Mouse (Mus musculus) lung, embryonic 14.5 days (tissue): Measurements from ENCODE around the gene Scfd2. TPM values are rescaled to one million over a fixed set of nuclear protein-coding genes. Genes with fewer than 3 reads are reported as not detected.
A peak's percentile ranks its signal among the peaks of the same experiment; 100 is the strongest.

Source experiments
- ATAC-seq: fragments of 200-750 bp; cut with Nextera tagmentation; 2 replicates; pipeline ENCODE4 v1.8.0; 2017; ENCODE audit warnings: mild to moderate bottlenecking, moderate TSS enrichment, moderate library complexity; ENCODE audit not compliant: insufficient read depth
- DNase-seq: peaks from one replicate; pipeline ENCODE4 v3.0.0-alpha.2; 2015
- H3K27ac ChIP-seq: fragments of 300-500 bp; sonication (generic); 2 replicates; pipeline ENCODE4 v1.5.1; 2014; ENCODE audit warnings: low read depth, mild to moderate bottlenecking, moderate library complexity
- H3K27me3 ChIP-seq: fragments of 300-500 bp; sonication (generic); 2 replicates; pipeline ENCODE4 v1.6.1; 2014; ENCODE audit warnings: low read length, control low read depth; ENCODE audit not compliant: insufficient read depth
- H3K36me3 ChIP-seq: fragments of 300-500 bp; sonication (generic); 2 replicates; pipeline ENCODE4 v1.6.1; 2014; ENCODE audit warnings: control low read depth; ENCODE audit not compliant: insufficient read depth
- H3K4me1 ChIP-seq: fragments of 300-500 bp; sonication (generic); 2 replicates; pipeline ENCODE4 v1.6.1; 2014; ENCODE audit warnings: antibody characterized with exemption, control low read depth; ENCODE audit not compliant: insufficient read depth
- H3K4me2 ChIP-seq: fragments of 300-500 bp; sonication (generic); 2 replicates; pipeline ENCODE4 v1.6.1; 2014; ENCODE audit warnings: mild to moderate bottlenecking
- H3K4me3 ChIP-seq: fragments of 300-500 bp; sonication (generic); 2 replicates; pipeline ENCODE4 v1.5.1; 2014; ENCODE audit warnings: low read depth, low read length
- H3K9ac ChIP-seq: fragments of 300-500 bp; sonication (generic); 2 replicates; pipeline ENCODE4 v1.6.1; 2014
- H3K9me3 ChIP-seq: fragments of 300-500 bp; sonication (generic); 2 replicates; pipeline ENCODE4 v1.6.1; 2016; ENCODE audit warnings: low read depth, low read length, control low read depth
- CTCF ChIP-seq: IDR thresholded peaks from 2 replicates; pipeline ENCODE4 v1.5.1; 2016; ENCODE audit warnings: antibody characterized with exemption, low read depth
- WGBS: fragments of 180-500 bp; shearing (Covaris S2); extraction: QIAGEN DNeasy Blood & Tissue Kit; methylation state at CpG from one replicate; pipeline ENCODE4 v1.1.7; 2014; 5-methylcytosine and 5-hydroxymethylcytosine counted together
- polyA plus RNA-seq: library from polyadenylated mRNA; unstranded; fragments of >200 nt; fragmentation: Nextera tagmentation; extraction: Ambion mirVana; gene quantifications from 2 replicates; pipeline ENCODE4 v1.2.1, GENCODE M21; 2014

Scfd2 gene
- polyA plus RNA-seq, 1 experiment from 2014 or later = 17.8 TPM

GRCm38 (mm10) chr5:74286301-74286700 is 245.3 kb downstream of the Scfd2 start:
- H3K4me2 ChIP-seq = no peak overlapping the region
- DNase-seq (no peak), ATAC-seq (no peak)
- H3K9ac ChIP-seq = no peak overlapping the region
- 58% methylated on average over 4 of the region's 4 CpGs for WGBS
- peaks cover 9% of the 10 kb centered on the region; the same call in 1 of the 2 replicates for H3K4me1 ChIP-seq
- H3K4me3 ChIP-seq = no peak overlapping the region
- H3K27ac ChIP-seq = no peak overlapping the region
- no peaks in the 10 kb centered on the region for H3K27me3 ChIP-seq
- no peaks in the 10 kb centered on the region for H3K36me3 ChIP-seq
- no peaks in the 10 kb centered on the region for H3K9me3 ChIP-seq
- no peak for TF ChIP-seq CTCF

- Histone ChIP-seq H3K9ac (no peak overlapping the region), H3K9me3 (no peaks in the 10 kb centered on the region), H3K4me3 (no peak overlapping the region), H3K4me1 (peaks cover 12% of the 10 kb centered on the region; the same call in 1 of the 2 replicates), H3K36me3 (no peaks in the 10 kb centered on the region), H3K27ac (no peak overlapping the region), H3K4me2 (no peak overlapping the region), H3K27me3 (no peaks in the 10 kb centered on the region)
- no peak for ATAC-seq
- no peak for TF ChIP-seq CTCF
- WGBS = 59% methylated on average over 7 of the region's 7 CpGs
- DNase-seq = no peak
Measured at GRCm38 (mm10) chr5:74285764-74286163, 245.8 kb downstream of the Scfd2 start.

GRCm38 (mm10) chr5:74285289-74285688 is 246.3 kb downstream of the Scfd2 start:
- H3K36me3 ChIP-seq = no peaks in the 10 kb centered on the region
- H3K27me3 ChIP-seq = no peaks in the 10 kb centered on the region
- 63% methylated on average over 2 of the region's 2 CpGs for WGBS
- H3K4me1 ChIP-seq = peaks cover 12% of the 10 kb centered on the region; the same call in 1 of the 2 replicates
- H3K27ac ChIP-seq = no peak overlapping the region
- TF ChIP-seq CTCF = no peak
- H3K9me3 ChIP-seq = no peaks in the 10 kb centered on the region
- ATAC-seq (no peak), DNase-seq (no peak)
- H3K9ac ChIP-seq = no peak overlapping the region
- H3K4me3 ChIP-seq = no peak overlapping the region
- H3K4me2 ChIP-seq = no peak overlapping the region

GRCm38 (mm10) chr5:74283545-74283944 is 248.0 kb downstream of the Scfd2 start:
- Histone ChIP-seq H3K4me1 (peaks cover 12% of the 10 kb centered on the region; the same call in 1 of the 2 replicates), H3K4me3 (no peak overlapping the region), H3K36me3 (no peaks in the 10 kb centered on the region), H3K9me3 (no peaks in the 10 kb centered on the region), H3K9ac (no peak overlapping the region), H3K4me2 (no peak overlapping the region), H3K27ac (no peak overlapping the region), H3K27me3 (no peaks in the 10 kb centered on the region)
- WGBS = 39% methylated on average over 8 of the region's 8 CpGs
- DNase-seq (peak; percentile 79), ATAC-seq (0 out of 2 replicates have a peak, but pooled peaks have one; percentile 55)
- TF ChIP-seq CTCF = peak; percentile 86

- no peak overlapping the region for H3K4me3 ChIP-seq
- H3K4me1 ChIP-seq = peaks cover 11% of the 10 kb centered on the region
- DNase-seq (peak; percentile 70), ATAC-seq (no peak)
- H3K9me3 ChIP-seq = no peaks in the 10 kb centered on the region
- no peaks in the 10 kb centered on the region for H3K27me3 ChIP-seq
- WGBS = 58% methylated on average over 8 of the region's 8 CpGs
- no peak overlapping the region for H3K9ac ChIP-seq
- no peaks in the 10 kb centered on the region for H3K36me3 ChIP-seq
- H3K4me2 ChIP-seq = no peak overlapping the region
- TF ChIP-seq CTCF = no peak
- H3K27ac ChIP-seq = no peak overlapping the region
Measured at GRCm38 (mm10) chr5:74281480-74281879, 250.1 kb downstream of the Scfd2 start.

- Histone ChIP-seq H3K9ac (no peak overlapping the region), H3K36me3 (no peaks in the 10 kb centered on the region), H3K27me3 (no peaks in the 10 kb centered on the region), H3K9me3 (no peaks in the 10 kb centered on the region), H3K4me3 (no peak overlapping the region), H3K4me2 (no peak overlapping the region), H3K4me1 (peaks cover 11% of the 10 kb centered on the region), H3K27ac (no peak overlapping the region)
- TF ChIP-seq CTCF = no peak
- WGBS = 62% methylated on average over 7 of the region's 7 CpGs
- peak; percentile 45 for DNase-seq
- no peak for ATAC-seq
Measured at GRCm38 (mm10) chr5:74279673-74280072, 251.9 kb downstream of the Scfd2 start.

GRCm38 (mm10) chr5:74278428-74278827 is 253.1 kb downstream of the Scfd2 start:
- DNase-seq (no peak), ATAC-seq (no peak)
- Histone ChIP-seq H3K27ac (no peak overlapping the region), H3K4me2 (no peak overlapping the region), H3K4me1 (peaks cover 11% of the 10 kb centered on the region), H3K9me3 (no peaks in the 10 kb centered on the region), H3K9ac (no peak overlapping the region), H3K36me3 (no peaks in the 10 kb centered on the region), H3K4me3 (no peak overlapping the region), H3K27me3 (no peaks in the 10 kb centered on the region)
- WGBS = 67% methylated on average over 7 of the region's 7 CpGs
- TF ChIP-seq CTCF = no peak

GRCm38 (mm10) chr5:74277712-74278111 is 253.8 kb downstream of the Scfd2 start:
- peak; percentile 85 for ATAC-seq
- DNase-seq = peak; percentile 98
- Histone ChIP-seq H3K27ac (no peak overlapping the region), H3K9me3 (no peaks in the 10 kb centered on the region), H3K36me3 (no peaks in the 10 kb centered on the region), H3K4me1 (peaks cover 11% of the 10 kb centered on the region), H3K27me3 (no peaks in the 10 kb centered on the region), H3K4me2 (no peak overlapping the region), H3K4me3 (no peak overlapping the region), H3K9ac (no peak overlapping the region)
- peak; percentile 99 for TF ChIP-seq CTCF
- WGBS = 0% methylated on average over 3 of the region's 3 CpGs
